ENCODE assay signal across 8 mouse cellular contexts in genomic region chr6:83507168-83507546, GRCm38 (mm10). TPM values are rescaled to one million over a fixed set of nuclear protein-coding genes. Genes with fewer than 3 reads are reported as not detected.
DNase-seq lines count a peak whose midpoint lies in the region; ATAC-seq and TF ChIP-seq lines count a peak whose summit lies in the region.

No protein-coding gene starts in this region.

- 32% methylated on average over 6 of the region's 6 CpGs for WGBS in heart, embryonic 12.5 days
- WGBS in forebrain, embryonic 13.5 days: 33% methylated on average over 6 of the region's 6 CpGs
- 21% methylated on average over 6 of the region's 6 CpGs for WGBS in liver, embryonic 15.5 days (ENCODE audit: insufficient replicate concordance)

- no peaks in the 10 kb centered on the region for H3K9me3 ChIP-seq in heart, embryonic 12.5 days (replicated peaks)
- H3K9me3 ChIP-seq in E14TG2a.4 (ENCODE audit: low read length): peaks cover 3% of the 10 kb centered on the region; the same call in 1 of the 2 replicates
- no peaks in the 10 kb centered on the region for H3K9me3 ChIP-seq in forebrain, embryonic 13.5 days (replicated peaks)
- no peaks in the 10 kb centered on the region for H3K9me3 ChIP-seq in liver, embryonic 15.5 days (replicated peaks)

- intact Hi-C loops in heart, postnatal 25 days (cut with DNase I): loop anchor here (5.0 kb wide), 1 partner anchor 50 kb away; the partner anchor contains the start of gene Tet3

- peak overlapping the region; percentile 96 for H3K4me3 ChIP-seq in heart, embryonic 12.5 days
- peak overlapping the region; percentile 88 for H3K4me3 ChIP-seq in E14TG2a.4 (replicated peaks; ENCODE audit: low read length)
- H3K4me3 ChIP-seq in forebrain, embryonic 13.5 days: peak overlapping the region; percentile 79
- H3K4me3 ChIP-seq in liver, embryonic 15.5 days (replicated peaks): peak overlapping the region; percentile 77

- peak overlapping the region; percentile 99 for H3K27ac ChIP-seq in heart, embryonic 12.5 days (ENCODE audit: poor library complexity, severe bottlenecking)
- H3K27ac ChIP-seq in forebrain, embryonic 13.5 days: peak overlapping the region; percentile 63
- H3K27ac ChIP-seq in liver, embryonic 15.5 days (replicated peaks): peak overlapping the region; percentile 98

- no peaks in the 10 kb centered on the region; the same call in 1 of the 2 replicates for H3K27me3 ChIP-seq in heart, embryonic 12.5 days (replicated peaks)
- no peaks in the 10 kb centered on the region for H3K27me3 ChIP-seq in E14TG2a.4 (ENCODE audit: insufficient read depth, low read length)
- no peaks in the 10 kb centered on the region for H3K27me3 ChIP-seq in forebrain, embryonic 13.5 days
- H3K27me3 ChIP-seq in liver, embryonic 15.5 days: no peaks in the 10 kb centered on the region

- peak; percentile 5 for ATAC-seq in heart, embryonic 12.5 days (ENCODE audit: insufficient number of reproducible peaks, low FRiP score)
- no peak; the same call in 1 of the 2 replicates for ATAC-seq in forebrain, embryonic 13.5 days
- 0 out of 2 replicates have a peak, but pooled peaks have one; percentile 4 for ATAC-seq in liver, embryonic 15.5 days (ENCODE audit: insufficient read depth)
- ATAC-seq in CD4-positive, CD25-positive, alpha-beta regulatory T cell, adult 4 months: no peak

- no peak for DNase-seq in heart, postnatal 25 days (ENCODE audit: low spot score)
- no peak for DNase-seq in right cerebral cortex, postnatal 10 days (ENCODE audit: low spot score in 2 of 2)
- no peak for DNase-seq in urinary bladder, adult 18-20 months (ENCODE audit: low spot score in 2 of 2)

- H3K4me2 ChIP-seq in heart, embryonic 12.5 days: peak overlapping the region; percentile 75
- peak overlapping the region; percentile 73 for H3K4me2 ChIP-seq in forebrain, embryonic 13.5 days
- peak overlapping the region; percentile 93 for H3K4me2 ChIP-seq in liver, embryonic 15.5 days

- H3K36me3 ChIP-seq in heart, embryonic 12.5 days: peaks cover 3% of the 10 kb centered on the region; the same call in 1 of the 2 replicates
- peaks cover 13% of the 10 kb centered on the region for H3K36me3 ChIP-seq in E14TG2a.4 (ENCODE audit: insufficient read depth, low read length)
- no peaks in the 10 kb centered on the region for H3K36me3 ChIP-seq in forebrain, embryonic 13.5 days (ENCODE audit: poor library complexity, severe bottlenecking)
- no peaks in the 10 kb centered on the region for H3K36me3 ChIP-seq in liver, embryonic 15.5 days (replicated peaks)

- H3K9ac ChIP-seq in heart, embryonic 12.5 days: peak overlapping the region; percentile 52
- peak overlapping the region; percentile 59 for H3K9ac ChIP-seq in forebrain, embryonic 13.5 days
- H3K9ac ChIP-seq in liver, embryonic 15.5 days: peak overlapping the region; percentile 49

- peaks cover 22% of the 10 kb centered on the region for H3K4me1 ChIP-seq in heart, embryonic 12.5 days (replicated peaks)
- peaks cover 16% of the 10 kb centered on the region for H3K4me1 ChIP-seq in E14TG2a.4 (replicated peaks; ENCODE audit: low read depth, low read length)
- peaks cover 19% of the 10 kb centered on the region for H3K4me1 ChIP-seq in forebrain, embryonic 13.5 days
- peaks cover 47% of the 10 kb centered on the region for H3K4me1 ChIP-seq in liver, embryonic 15.5 days (replicated peaks)

- TF ChIP-seq CTCF in E14TG2a.4 (conservative IDR thresholded peaks at IDR 0.05; ENCODE audit: low read length): no peak

RNA-seq across cellular contexts. Expression of gene Dguok, which starts 0.4 kb away (rescaled TPM):
- polyA plus RNA-seq in heart, embryonic 12.5 days (2016; fragmentation: Nextera tagmentation; extraction: Ambion mirVana): 46.5 and 52.5 TPM in 2 replicates
- 10 to 100 TPM; 32.8 to 35.2 TPM for total RNA-seq in heart, postnatal 25 days (2021)
- polyA plus RNA-seq in forebrain, embryonic 13.5 days (2015; fragmentation: Nextera tagmentation; extraction: Ambion mirVana): 68.9 and 72.8 TPM in 2 replicates
- 26.4 and 28.4 TPM in 2 replicates for polyA plus RNA-seq in liver, embryonic 15.5 days (2015; fragmentation: Nextera tagmentation; extraction: Ambion mirVana)
- polyA plus RNA-seq in CD4-positive, CD25-positive, alpha-beta regulatory T cell, adult 4 months (2017; shearing (Covaris generic)): 10 to 100 TPM; 91.3 to 93.4 TPM

RNA-seq across cellular contexts. Expression of gene Actg2, which starts 28.9 kb away (rescaled TPM):
- polyA plus RNA-seq in heart, embryonic 12.5 days (2016; fragmentation: Nextera tagmentation; extraction: Ambion mirVana): 8.6 and 10.1 TPM in 2 replicates
- 1 to 10 TPM; 1.6 to 2.2 TPM for total RNA-seq in heart, postnatal 25 days (2021)
- 0.31 and 2.2 TPM in 2 replicates for polyA plus RNA-seq in forebrain, embryonic 13.5 days (2015; fragmentation: Nextera tagmentation; extraction: Ambion mirVana)
- 4.1 and 7.2 TPM in 2 replicates for polyA plus RNA-seq in liver, embryonic 15.5 days (2015; fragmentation: Nextera tagmentation; extraction: Ambion mirVana)
- polyA plus RNA-seq in CD4-positive, CD25-positive, alpha-beta regulatory T cell, adult 4 months (2017; shearing (Covaris generic)): 10 to 100 TPM; 21.8 to 33.3 TPM

RNA-seq across cellular contexts. Expression of gene Tet3, which starts 48.3 kb away (rescaled TPM):
- 31.3 and 33.6 TPM in 2 replicates for polyA plus RNA-seq in heart, embryonic 12.5 days (2016; fragmentation: Nextera tagmentation; extraction: Ambion mirVana)
- total RNA-seq in heart, postnatal 25 days (2021): 10 to 100 TPM; 32.6 to 40.8 TPM
- polyA plus RNA-seq in forebrain, embryonic 13.5 days (2015; fragmentation: Nextera tagmentation; extraction: Ambion mirVana): 65.3 and 79.4 TPM in 2 replicates
- polyA plus RNA-seq in liver, embryonic 15.5 days (2015; fragmentation: Nextera tagmentation; extraction: Ambion mirVana): 10.8 and 11.4 TPM in 2 replicates
- polyA plus RNA-seq in CD4-positive, CD25-positive, alpha-beta regulatory T cell, adult 4 months (2017; shearing (Covaris generic)): 10 to 100 TPM; 18.5 to 20.8 TPM

Comparison
In these comparisons a context has a peak if more than half of its experiments do, and no peak if none do; other contexts are left out.
1. ATAC-seq: peak in heart, embryonic 12.5 days (single experiment) and liver, embryonic 15.5 days (single experiment); none in forebrain, embryonic 13.5 days (single experiment) and CD4-positive, CD25-positive, alpha-beta regulatory T cell, adult 4 months (single experiment).
2. Peak in every context shown above with its lines, with median percentiles within 50 percentile points of each other: H3K27ac ChIP-seq, H3K4me2 ChIP-seq, H3K4me3 ChIP-seq and H3K9ac ChIP-seq.